Mouse (Mus musculus) ES-Bruce4 (cell line): ENCODE measurements at regions not wholly inside any gene's neighbourhood (a gene's known extent, or its start where the extent isn't known, plus 50 kb on each side); places are given as distances from the start of the nearest gene placed in this dataset.

Experiments
- EP300 ChIP-seq: IDR thresholded peaks from 2 replicates; pipeline ENCODE4 v1.6.1; 2011; ENCODE audit warnings: low read depth, low read length; ENCODE audit not compliant: insufficient read depth
- POLR2A ChIP-seq: IDR thresholded peaks from one replicate; pipeline ENCODE4 v1.8.1; 2011; ENCODE audit warnings: low read length; ENCODE audit not compliant: insufficient read depth

DNA sequence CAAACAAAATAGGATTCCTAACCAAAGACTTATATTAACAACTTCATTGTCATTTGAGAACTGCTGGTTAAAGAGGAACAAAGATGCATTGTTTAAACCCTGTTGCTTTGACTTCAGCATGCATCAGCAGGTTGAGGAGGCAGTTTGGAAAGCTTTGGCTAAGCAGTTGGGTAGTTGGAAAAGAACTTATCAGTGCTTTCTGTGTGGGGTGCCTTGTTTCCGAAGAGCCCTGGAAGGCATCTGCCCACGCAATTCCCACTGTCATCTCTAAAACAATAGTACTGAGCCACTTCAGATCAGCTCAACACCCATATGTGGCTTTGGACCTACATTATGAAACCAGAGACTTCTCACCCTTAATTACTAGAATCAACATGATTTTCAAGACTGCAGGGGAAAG is 1503.7 kb upstream of the Slc10a2 start:
- TF ChIP-seq POLR2A (no peak), EP300 (no peak)
